29 mouse cellular contexts compared by ENCODE assay signal in genomic region chr4:107098375-107098774, GRCm38 (mm10). TPM values are rescaled to one million over a fixed set of nuclear protein-coding genes. Genes with fewer than 3 reads are reported as not detected.
DNase-seq lines count a peak whose midpoint lies in the region; ATAC-seq and TF ChIP-seq lines count a peak whose summit lies in the region.
"Had no signal": no experiment of that assay in that cellular context is flagged by ENCODE, and none has a peak within 500 bp of the region (broad histone marks: within the 10 kb centered on the region; RNA-seq: fewer than 3 reads in every experiment).

No protein-coding gene starts in this region.

- H3K4me2 ChIP-seq in midbrain, embryonic 11.5 days: no peak overlapping the region
- H3K4me2 ChIP-seq: embryonic facial prominence, embryonic 13.5 days; embryonic facial prominence, embryonic 15.5 days; forebrain, embryonic 12.5 days had no signal

- H3K27me3 ChIP-seq in midbrain, embryonic 10.5 days (ENCODE audit: low read depth, poor library complexity, severe bottlenecking): 0 out of 2 replicates have a peak, but pooled peaks cover 7% of the 10 kb centered on the region
- H3K27me3 ChIP-seq in midbrain, embryonic 11.5 days (ENCODE audit: control insufficient read depth, insufficient read depth, low read length): no peaks in the 10 kb centered on the region
- no peaks in the 10 kb centered on the region for H3K27me3 ChIP-seq in MEL (ENCODE audit: control insufficient read depth in 1 of 2, insufficient read depth in 2 of 2, low read length in 2 of 2)
- H3K27me3 ChIP-seq in limb, embryonic 10.5 days (ENCODE audit: low read depth, poor library complexity, severe bottlenecking): no peaks in the 10 kb centered on the region
- H3K27me3 ChIP-seq: embryonic facial prominence, embryonic 13.5 days; embryonic facial prominence, embryonic 15.5 days; forebrain, embryonic 12.5 days; Patski had no signal

- H3K4me1 ChIP-seq in midbrain, embryonic 10.5 days: peaks cover 57% of the 10 kb centered on the region
- peaks cover 17% of the 10 kb centered on the region for H3K4me1 ChIP-seq in midbrain, embryonic 11.5 days (ENCODE audit: control insufficient read depth, insufficient read depth, low read length)
- peaks cover 12 to 17% of the 10 kb centered on the region in 2 experiments; a peak in 3 of 4 replicates for H3K4me1 ChIP-seq in MEL (ENCODE audit: control insufficient read depth in 1 of 2, insufficient read depth in 2 of 2, low read length in 2 of 2)
- H3K4me1 ChIP-seq in limb, embryonic 10.5 days: peaks cover 67% of the 10 kb centered on the region

- DNase-seq in embryo, embryonic 9.5 days (ENCODE audit: extremely low spot score): peak; percentile 28
- DNase-seq in embryo, embryonic 10.5 days (ENCODE audit: low spot score): no peak
- DNase-seq in midbrain, embryonic 10.5 days (ENCODE audit: low spot score): no peak
- no peak for DNase-seq in midbrain, embryonic 11.5 days (ENCODE audit: low spot score, missing footprints)
- DNase-seq in MEL (ENCODE audit: low read depth, low spot score): no peak
- DNase-seq in limb, embryonic 10.5 days (ENCODE audit: low spot score): no peak
- no peak for DNase-seq in right cerebral cortex, postnatal 36 days (ENCODE audit: low spot score in 2 of 2)
- DNase-seq in Muller cell, postnatal 12 days (ENCODE audit: inconsistent ontology term): no peak
- DNase-seq: adrenal gland, adult 8-10 months; cerebellum, adult 11-12 months; cerebellum, adult 2 months; cerebellum, adult 9-10 months had no signal

- no peak for TF ChIP-seq CTCF in MEL (IDR thresholded peaks at IDR 0.05 in 2 of 3, conservative IDR thresholded peaks at IDR 0.05 in 1 of 3; ENCODE audit: control insufficient read depth in 1 of 3, insufficient read depth in 1 of 3, low read depth in 2 of 3, low read length in 3 of 3, poor library complexity in 1 of 3, severe bottlenecking in 1 of 3)

- peak overlapping the region; percentile 29; the same call in 1 of the 2 replicates for H3K27ac ChIP-seq in midbrain, embryonic 10.5 days (replicated peaks)
- no peak overlapping the region for H3K27ac ChIP-seq in midbrain, embryonic 11.5 days (ENCODE audit: low read depth, low read length)
- H3K27ac ChIP-seq in MEL (ENCODE audit: control insufficient read depth, low read depth, low read length): no peak overlapping the region
- peak overlapping the region; percentile 73; the same call in 1 of the 2 replicates for H3K27ac ChIP-seq in limb, embryonic 10.5 days
- H3K27ac ChIP-seq: embryonic facial prominence, embryonic 13.5 days; embryonic facial prominence, embryonic 15.5 days; forebrain, embryonic 12.5 days had no signal

- 74% methylated on average over 10 of the region's 10 CpGs for WGBS in midbrain, embryonic 10.5 days
- WGBS in midbrain, embryonic 11.5 days: 78% methylated on average over 10 of the region's 10 CpGs
- WGBS in limb, embryonic 10.5 days: 57% methylated on average over 10 of the region's 10 CpGs

- no peak for TF ChIP-seq EP300 in MEL (IDR thresholded peaks at IDR 0.05; ENCODE audit: low read depth in 1 of 2, low read length in 2 of 2)

- no peak overlapping the region for H3K9ac ChIP-seq in midbrain, embryonic 11.5 days (ENCODE audit: low read length)
- H3K9ac ChIP-seq in MEL (ENCODE audit: control insufficient read depth, low read depth, low read length, poor library complexity, severe bottlenecking): no peak overlapping the region
- H3K9ac ChIP-seq: embryonic facial prominence, embryonic 13.5 days; embryonic facial prominence, embryonic 15.5 days; forebrain, embryonic 12.5 days had no signal

- no peak for TF ChIP-seq POLR2A in MEL (IDR thresholded peaks at IDR 0.05; ENCODE audit: control insufficient read depth in 1 of 2, insufficient read depth in 1 of 2, low read depth in 1 of 2, low read length in 2 of 2, poor library complexity in 1 of 2)

- TF ChIP-seq RAD21 in MEL (IDR thresholded peaks at IDR 0.05; ENCODE audit: low read depth, low read length): no peak

- no peak for ATAC-seq in midbrain, embryonic 11.5 days (ENCODE audit: low FRiP score)
- ATAC-seq: activated CD4-positive, CD25-positive, alpha-beta regulatory T cell, adult 4 months; forebrain, embryonic 14.5 days; forebrain, embryonic 16.5 days; Patski had no signal

- no peak overlapping the region for H3K4me3 ChIP-seq in midbrain, embryonic 10.5 days
- H3K4me3 ChIP-seq in midbrain, embryonic 11.5 days (ENCODE audit: low read depth, low read length): no peak overlapping the region
- H3K4me3 ChIP-seq in MEL (ENCODE audit: control insufficient read depth in 1 of 2, insufficient read depth in 1 of 2, low read depth in 2 of 2, low read length in 2 of 2): no peak overlapping the region
- H3K4me3 ChIP-seq in limb, embryonic 10.5 days: no peak overlapping the region
- H3K4me3 ChIP-seq: embryonic facial prominence, embryonic 13.5 days; embryonic facial prominence, embryonic 15.5 days; erythroblast, embryonic 14.5 days; forebrain, embryonic 10.5 days; forebrain, embryonic 12.5 days had no signal

- no peaks in the 10 kb centered on the region for H3K9me3 ChIP-seq in midbrain, embryonic 10.5 days (replicated peaks)
- H3K9me3 ChIP-seq in midbrain, embryonic 11.5 days (ENCODE audit: control insufficient read depth, low read length): no peaks in the 10 kb centered on the region
- H3K9me3 ChIP-seq in MEL (replicated peaks; ENCODE audit: insufficient read depth, low read length): no peaks in the 10 kb centered on the region
- H3K9me3 ChIP-seq in limb, embryonic 10.5 days (replicated peaks): no peaks in the 10 kb centered on the region
- H3K9me3 ChIP-seq: embryonic facial prominence, embryonic 13.5 days; embryonic facial prominence, embryonic 15.5 days; forebrain, embryonic 10.5 days; forebrain, embryonic 12.5 days; G1E had no signal

- no peaks in the 10 kb centered on the region for H3K79me2 ChIP-seq in MEL (ENCODE audit: control insufficient read depth, insufficient read depth, low read length, poor library complexity)

- H3K36me3 ChIP-seq in midbrain, embryonic 10.5 days: no peaks in the 10 kb centered on the region
- no peaks in the 10 kb centered on the region for H3K36me3 ChIP-seq in midbrain, embryonic 11.5 days (ENCODE audit: control insufficient read depth, insufficient read depth, low read length)
- H3K36me3 ChIP-seq in MEL (ENCODE audit: control insufficient read depth in 1 of 2, insufficient read depth in 2 of 2, low read length in 2 of 2): peaks cover 0 to 2% of the 10 kb centered on the region in 2 experiments; a peak in 1 of 4 replicates
- H3K36me3 ChIP-seq in limb, embryonic 10.5 days: no peaks in the 10 kb centered on the region
- H3K36me3 ChIP-seq: embryonic facial prominence, embryonic 13.5 days; embryonic facial prominence, embryonic 15.5 days; forebrain, embryonic 10.5 days; forebrain, embryonic 12.5 days; G1E had no signal

TF ChIP-seq in MEL, 35 proteins besides CTCF, POLR2A, EP300 and RAD21:
- TF ChIP-seq ZKSCAN1 (IDR thresholded peaks at IDR 0.05; ENCODE audit: low read depth, low read length) (peak; percentile 74; the same call in 1 of the 2 replicates), SIN3A (IDR thresholded peaks at IDR 0.05; ENCODE audit: low read length) (no peak), CHD1 (IDR thresholded peaks at IDR 0.05; ENCODE audit: low read depth, low read length) (no peak), CHD2 (IDR thresholded peaks at IDR 0.05; ENCODE audit: low read length) (no peak), GABPA (IDR thresholded peaks at IDR 0.05; ENCODE audit: low read depth, low read length) (no peak), ELF1 (IDR thresholded peaks at IDR 0.05; ENCODE audit: low read depth, low read length) (no peak)

RNA-seq across cellular contexts. Expression of gene Cdcp2, which starts 1.7 kb away (rescaled TPM):
- 0.11 and 0.22 TPM in 2 replicates for polyA plus RNA-seq in midbrain, embryonic 10.5 days (2016; fragmentation: Nextera tagmentation; extraction: Ambion mirVana)
- polyA plus RNA-seq in midbrain, embryonic 11.5 days (2014; fragmentation: Nextera tagmentation; extraction: Ambion mirVana): 0.11 and 0.29 TPM in 2 replicates
- total RNA-seq in MEL (2012; rRNA removed): not detected in 2 replicates
- polyA plus RNA-seq in MEL (2012; ENCODE audit: insufficient read depth in 1 of 2, insufficient read length in 2 of 2, low read depth in 1 of 2, low replicate concordance in 2 of 2, missing spikeins in 1 of 2): not detected
- polyA plus RNA-seq in limb, embryonic 10.5 days (2016; fragmentation: Nextera tagmentation; extraction: Ambion mirVana): 0.11 TPM in 1 of 2 replicates, not detected in the other
- total RNA-seq: adrenal gland, adult 18-20 months; adrenal gland, postnatal 14 days; adrenal gland, postnatal 36 days had no signal
- polyA plus RNA-seq: activated CD4-positive, CD25-positive, alpha-beta regulatory T cell, adult 4 months; C2C12; cerebellum, adult 2 months; cortical plate, adult 2 months; embryonic facial prominence, embryonic 11.5 days; embryonic facial prominence, embryonic 13.5 days; embryonic facial prominence, embryonic 15.5 days; forebrain, embryonic 12.5 days; forebrain, embryonic 14.5 days; forebrain, embryonic 16.5 days; frontal cortex, adult 2 months; G1E; Patski had no signal

RNA-seq across cellular contexts. Expression of gene Cyb5rl, which starts 31.6 kb away (rescaled TPM):
- 7.6 and 9.9 TPM in 2 replicates for polyA plus RNA-seq in midbrain, embryonic 10.5 days (2016; fragmentation: Nextera tagmentation; extraction: Ambion mirVana)
- polyA plus RNA-seq in midbrain, embryonic 11.5 days (2014; fragmentation: Nextera tagmentation; extraction: Ambion mirVana): 5.6 TPM in 2 replicates
- 5.6 and 8.5 TPM in 2 replicates for total RNA-seq in MEL (2012; rRNA removed)
- 1 to 10 TPM in 1 of 2 experiments, not detected in 1; 9.3 TPM for polyA plus RNA-seq in MEL (2012; ENCODE audit: insufficient read depth in 1 of 2, insufficient read length in 2 of 2, low read depth in 1 of 2, low replicate concordance in 2 of 2, missing spikeins in 1 of 2)
- polyA plus RNA-seq in limb, embryonic 10.5 days (2016; fragmentation: Nextera tagmentation; extraction: Ambion mirVana): 11.7 and 12.6 TPM in 2 replicates

RNA-seq across cellular contexts. Expression of gene Mrpl37, which starts 31.7 kb away (rescaled TPM):
- 122 and 123 TPM in 2 replicates for polyA plus RNA-seq in midbrain, embryonic 10.5 days (2016; fragmentation: Nextera tagmentation; extraction: Ambion mirVana)
- polyA plus RNA-seq in midbrain, embryonic 11.5 days (2014; fragmentation: Nextera tagmentation; extraction: Ambion mirVana): 106 and 112 TPM in 2 replicates
- 69.6 and 73.1 TPM in 2 replicates for total RNA-seq in MEL (2012; rRNA removed)
- polyA plus RNA-seq in MEL (2012; ENCODE audit: insufficient read depth in 1 of 2, insufficient read length in 2 of 2, low read depth in 1 of 2, low replicate concordance in 2 of 2, missing spikeins in 1 of 2): 100 to 1,000 TPM; 153 to 423 TPM
- polyA plus RNA-seq in limb, embryonic 10.5 days (2016; fragmentation: Nextera tagmentation; extraction: Ambion mirVana): 145 and 167 TPM in 2 replicates

Comparison
In these comparisons a context has a peak if more than half of its experiments do, and no peak if none do; other contexts are left out.
1. H3K27ac ChIP-seq: peak in midbrain, embryonic 10.5 days (single experiment) and limb, embryonic 10.5 days (single experiment); none in midbrain, embryonic 11.5 days (single experiment) and MEL (single experiment).